In genomic region chr5:30369426-30369825, GRCm38 (mm10) we compare ENCODE assay signal across 9 mouse cellular contexts.
DNase-seq lines count a peak whose midpoint lies in the region; ATAC-seq and TF ChIP-seq lines count a peak whose summit lies in the region.
"Had no signal": no experiment of that assay in that cellular context is flagged by ENCODE, and none has a peak within 500 bp of the region (broad histone marks: within the 10 kb centered on the region; RNA-seq: fewer than 3 reads in every experiment).

No protein-coding gene starts in this region.

- H3K9ac ChIP-seq in stomach, postnatal 0 days (ENCODE audit: low read length) = no peak overlapping the region
- H3K9ac ChIP-seq in hindbrain, postnatal 0 days (replicated peaks; ENCODE audit: low read length) = no peak overlapping the region
- no peak overlapping the region for H3K9ac ChIP-seq in forebrain, embryonic 11.5 days (ENCODE audit: low read length)

- TF ChIP-seq CTCF in stomach, postnatal 0 days (IDR thresholded peaks at IDR 0.05; ENCODE audit: low read depth) = no peak
- TF ChIP-seq CTCF in hindbrain, postnatal 0 days (IDR thresholded peaks at IDR 0.05; ENCODE audit: low read depth) = no peak

- no peak overlapping the region for H3K4me2 ChIP-seq in stomach, postnatal 0 days (replicated peaks; ENCODE audit: low read depth)
- no peak overlapping the region for H3K4me2 ChIP-seq in hindbrain, postnatal 0 days (ENCODE audit: low read depth, low read length)
- H3K4me2 ChIP-seq in forebrain, embryonic 11.5 days (ENCODE audit: low read depth, low read length, severe bottlenecking) = no peak overlapping the region

- H3K27ac ChIP-seq in stomach, postnatal 0 days (replicated peaks) = no peak overlapping the region
- no peak overlapping the region for H3K27ac ChIP-seq in hindbrain, postnatal 0 days
- no peak overlapping the region for H3K27ac ChIP-seq in forebrain, embryonic 11.5 days (ENCODE audit: low read depth, low read length)
- H3K27ac ChIP-seq: macrophage had no signal

- DNase-seq in ovary, postnatal 36 days (ENCODE audit: low spot score) = peak; percentile 44
- no peak for DNase-seq in ovary, adult 18-20 months (ENCODE audit: low spot score)
- DNase-seq in layer of hippocampus, postnatal 36 days = peak; percentile 21 to 29
- peak; percentile 70 for DNase-seq in stomach, postnatal 0 days (ENCODE audit: low spot score)
- DNase-seq in hindbrain, postnatal 0 days (ENCODE audit: low spot score) = no peak
- DNase-seq in forebrain, embryonic 11.5 days (ENCODE audit: low spot score) = no peak
- no peak for DNase-seq in cerebellum, postnatal 4 days (ENCODE audit: low spot score in 2 of 2)

- no peaks in the 10 kb centered on the region for H3K9me3 ChIP-seq in stomach, postnatal 0 days (ENCODE audit: control insufficient read depth, low read length)
- H3K9me3 ChIP-seq in hindbrain, postnatal 0 days (ENCODE audit: low read length) = no peaks in the 10 kb centered on the region
- H3K9me3 ChIP-seq in forebrain, embryonic 11.5 days (ENCODE audit: control insufficient read depth, low read length) = no peaks in the 10 kb centered on the region

- H3K27me3 ChIP-seq in stomach, postnatal 0 days (ENCODE audit: control insufficient read depth, insufficient read depth, low read length) = no peaks in the 10 kb centered on the region
- H3K27me3 ChIP-seq in hindbrain, postnatal 0 days (ENCODE audit: insufficient read depth, low read length) = no peaks in the 10 kb centered on the region
- H3K27me3 ChIP-seq in forebrain, embryonic 11.5 days (ENCODE audit: control insufficient read depth, insufficient read depth, low read length) = no peaks in the 10 kb centered on the region

- no peak for TF ChIP-seq EP300 in stomach, postnatal 0 days (optimal IDR thresholded peaks at IDR 0.05)

- WGBS in stomach, postnatal 0 days = 47% methylated on average over 5 of the region's 5 CpGs
- 71% methylated on average over 5 of the region's 5 CpGs for WGBS in hindbrain, postnatal 0 days
- 85% methylated on average over 5 of the region's 5 CpGs for WGBS in forebrain, embryonic 11.5 days

- ATAC-seq in frontal cortex, adult (ENCODE audit: low TSS enrichment) = peak; percentile 62; the same call in 1 of the 2 replicates
- ATAC-seq in stomach, postnatal 0 days (ENCODE audit: low FRiP score, low TSS enrichment) = no peak
- ATAC-seq in hindbrain, postnatal 0 days = no peak
- ATAC-seq in forebrain, embryonic 11.5 days (replicated peaks; ENCODE audit: low FRiP score) = no peak

- no peaks in the 10 kb centered on the region for H3K36me3 ChIP-seq in stomach, postnatal 0 days (ENCODE audit: control insufficient read depth, insufficient read depth, low read length)
- no peaks in the 10 kb centered on the region for H3K36me3 ChIP-seq in hindbrain, postnatal 0 days (ENCODE audit: insufficient read depth, low read length)
- no peaks in the 10 kb centered on the region for H3K36me3 ChIP-seq in forebrain, embryonic 11.5 days (ENCODE audit: control insufficient read depth, insufficient read depth, low read length)

- no peak overlapping the region for H3K4me3 ChIP-seq in stomach, postnatal 0 days (ENCODE audit: low read depth, low read length)
- H3K4me3 ChIP-seq in hindbrain, postnatal 0 days (ENCODE audit: low read length) = no peak overlapping the region
- H3K4me3 ChIP-seq in forebrain, embryonic 11.5 days (ENCODE audit: low read depth, low read length) = no peak overlapping the region

- no peaks in the 10 kb centered on the region for H3K4me1 ChIP-seq in stomach, postnatal 0 days (replicated peaks; ENCODE audit: control insufficient read depth, insufficient read depth)
- no peaks in the 10 kb centered on the region for H3K4me1 ChIP-seq in hindbrain, postnatal 0 days (ENCODE audit: insufficient read depth, low read length)
- no peaks in the 10 kb centered on the region for H3K4me1 ChIP-seq in forebrain, embryonic 11.5 days (replicated peaks; ENCODE audit: control insufficient read depth, insufficient read depth, low read length)

Comparison
In these comparisons a context has a peak if more than half of its experiments do, and no peak if none do; other contexts are left out.
1. DNase-seq: peak in ovary, postnatal 36 days (single experiment), layer of hippocampus, postnatal 36 days (2 of 2) and stomach, postnatal 0 days (single experiment); none in ovary, adult 18-20 months (single experiment), hindbrain, postnatal 0 days (single experiment), forebrain, embryonic 11.5 days (single experiment) and cerebellum, postnatal 4 days (0 of 2).